Mouse (Mus musculus) heart, postnatal 25 days (tissue): ENCODE measurements around the gene Pigyl. TPM values are rescaled to one million over a fixed set of nuclear protein-coding genes. Genes with fewer than 3 reads are reported as not detected.

Experiments used
- DNase-seq: peaks from one replicate; pipeline ENCODE4 v3.0.0; 2022; ENCODE audit warnings: low spot score
- intact Hi-C: fragments of 180-260 bp; cut with DNase I; formaldehyde crosslinking; loops from one replicate; pipeline ENCODE4 v1.15.1; 2025
- total RNA-seq, 2 experiments: library from RNA; stranded (reverse); gene quantifications; 2 replicates each; pipeline ENCODE4 v1.2.3; 2021

The Pigyl gene
- 10 to 100 TPM; 50.3 to 52.6 TPM for total RNA-seq

GRCm38 (mm10) chr9:22156497-22157245, at the start of gene Pigyl:
Gene Pigyl (plus strand): TSS chr9:22156846.
- intact Hi-C loops = loop anchor here (5.0 kb wide), 2 partner anchors 71 to 256 kb away; partner anchors contain the start of genes 9530077C05Rik and Zfp809
- DNase-seq = peak; percentile 97

DNA sequence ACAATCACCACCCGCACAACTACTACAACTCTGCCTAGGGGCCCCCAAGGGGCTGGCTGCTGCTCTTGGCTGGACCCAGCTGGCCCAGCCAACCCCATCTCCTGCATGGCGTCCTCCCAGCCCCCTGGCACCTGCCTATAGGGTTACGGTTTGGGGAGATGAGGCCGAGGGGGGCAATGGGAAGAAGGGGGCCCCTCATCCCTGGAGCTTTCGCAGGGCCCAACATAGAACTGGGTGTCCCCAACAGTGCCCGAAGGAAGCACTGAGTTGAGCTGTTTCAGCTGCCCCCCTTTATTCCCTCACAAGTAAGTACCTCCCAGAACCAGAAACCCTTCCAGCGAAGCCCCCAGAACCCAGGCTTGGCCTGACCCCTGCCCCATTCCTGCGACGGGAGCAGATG, 48.5 kb upstream of the Pigyl start:
- intact Hi-C loops = no loop called here

GRCm38 (mm10) chr9:22115635-22116034, 41.0 kb upstream of the Pigyl start:
- DNase-seq = no peak
- intact Hi-C loops = no loop called here

More for the DNA sequence above, 48.5 kb upstream of the Pigyl start:
- DNase-seq = no peak

DNA sequence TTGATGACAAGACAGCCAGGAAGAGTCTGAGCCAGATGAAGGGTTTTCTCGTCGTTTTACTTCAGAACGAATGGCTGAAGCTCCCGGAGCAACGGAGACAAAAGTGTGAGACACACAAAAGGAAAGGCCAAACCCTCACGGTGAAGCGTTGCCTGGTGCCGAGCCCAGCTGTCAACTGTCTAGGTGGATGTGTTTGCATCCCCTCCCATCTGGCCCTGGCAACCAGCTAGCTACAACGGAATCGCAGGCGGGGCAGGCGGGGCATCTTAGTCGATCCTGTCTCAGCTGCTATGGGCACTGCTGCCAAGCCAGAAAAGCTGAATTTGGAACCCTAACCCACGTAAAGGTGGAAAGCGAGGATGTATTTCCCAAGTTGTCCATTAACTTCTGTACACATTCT, 40.6 kb upstream of the Pigyl start:
- DNase-seq = no peak
- intact Hi-C loops = no loop called here

- intact Hi-C loops = no loop called here
- DNase-seq = peak; percentile 85
These were observed 39.8 kb upstream of the Pigyl start, which contains the start of gene Elof1 for GRCm38 (mm10) chr9:22116740-22117426. Gene Elof1 (minus strand): TSS chr9:22117172.

DNA sequence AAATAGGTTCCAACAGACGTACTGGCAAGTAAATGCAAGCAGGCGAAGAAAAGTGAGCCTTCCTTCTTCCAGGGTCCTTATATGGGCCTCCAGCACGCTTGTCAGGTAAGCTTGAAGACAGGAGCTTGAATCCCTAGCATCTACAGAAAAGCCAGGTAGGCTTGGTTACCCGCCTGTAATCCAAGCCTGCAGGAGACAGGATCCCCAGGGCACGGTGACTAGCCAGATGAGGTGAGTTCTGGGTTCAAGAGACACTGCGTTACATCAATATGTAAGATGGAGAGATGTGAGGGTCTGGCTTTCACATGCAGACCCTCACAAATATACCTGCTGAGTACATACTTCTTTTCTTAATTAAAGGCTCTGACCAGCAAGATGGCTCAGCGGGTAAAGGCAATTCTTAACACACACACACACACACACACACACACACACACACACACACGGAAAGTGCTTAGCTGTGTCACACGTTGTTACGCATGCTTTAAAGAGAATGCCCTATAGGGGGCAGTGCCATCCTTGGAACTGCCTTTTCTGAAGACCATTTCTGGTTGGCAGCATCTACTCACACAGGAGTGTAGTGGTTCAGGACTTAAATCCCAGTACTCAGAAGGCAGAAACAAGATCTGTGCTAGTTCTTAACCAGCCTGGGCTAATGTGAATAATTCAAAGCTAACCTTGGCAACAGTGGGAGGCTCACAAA, 38.7 kb upstream of the Pigyl start:
- DNase-seq = no peak
- intact Hi-C loops = no loop called here

GRCm38 (mm10) chr9:22119543-22119942, 37.1 kb upstream of the Pigyl start:
- intact Hi-C loops = no loop called here
- DNase-seq = no peak

DNA sequence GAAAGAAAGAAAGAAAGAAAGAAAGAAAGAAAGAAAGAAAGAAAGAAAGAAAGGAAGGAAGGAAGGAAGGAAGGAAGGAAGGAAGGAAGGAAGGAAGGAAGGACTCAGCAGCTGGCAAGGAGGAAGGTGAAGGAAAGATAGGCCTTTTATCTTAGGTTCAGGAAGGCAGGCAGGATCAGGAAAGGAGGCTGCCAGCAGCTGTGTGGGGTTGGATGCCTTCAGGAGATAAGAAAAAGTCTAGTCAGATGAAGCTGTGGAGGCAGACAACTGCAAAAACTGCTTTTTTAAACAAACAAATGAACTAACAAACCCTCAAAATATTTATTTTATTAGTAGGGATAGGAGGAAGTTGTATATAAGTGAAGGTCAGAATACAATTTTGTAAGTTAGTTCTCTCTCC, 35.1 kb upstream of the Pigyl start:
- intact Hi-C loops = no loop called here
- no peak for DNase-seq

- DNase-seq = no peak
- intact Hi-C loops = no loop called here
These were observed 34.6 kb upstream of the Pigyl start for GRCm38 (mm10) chr9:22122005-22122404.

DNA sequence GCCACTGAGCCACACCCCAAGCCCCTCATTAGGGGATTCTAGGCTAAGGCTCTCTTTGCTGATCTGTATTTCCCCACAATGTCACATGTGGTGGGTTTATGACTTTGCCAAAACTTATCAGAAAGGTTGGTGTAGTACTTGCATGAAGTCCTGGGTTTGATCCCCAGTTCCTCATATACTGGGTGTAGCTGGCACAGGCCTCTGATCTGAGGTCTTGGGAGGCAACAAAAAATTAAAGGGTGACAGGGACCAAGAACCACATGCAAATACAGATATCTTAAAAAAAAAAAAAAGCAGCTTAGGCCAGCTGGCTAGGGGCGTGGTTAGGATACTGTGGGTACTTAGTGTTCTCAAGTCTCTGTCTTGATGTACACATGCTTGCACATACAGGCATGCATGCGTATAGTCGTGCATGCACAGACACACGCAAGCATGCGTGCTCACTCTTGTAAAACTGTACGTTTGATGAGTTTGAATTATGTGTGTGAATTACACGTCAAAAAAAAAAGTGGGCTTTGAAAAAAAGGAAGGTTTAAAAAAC, 33.5 kb upstream of the Pigyl start:
- intact Hi-C loops = no loop called here
- DNase-seq = no peak

- no peak for DNase-seq
- intact Hi-C loops = no loop called here
These were observed 32.5 kb upstream of the Pigyl start for GRCm38 (mm10) chr9:22124169-22124568.

DNA sequence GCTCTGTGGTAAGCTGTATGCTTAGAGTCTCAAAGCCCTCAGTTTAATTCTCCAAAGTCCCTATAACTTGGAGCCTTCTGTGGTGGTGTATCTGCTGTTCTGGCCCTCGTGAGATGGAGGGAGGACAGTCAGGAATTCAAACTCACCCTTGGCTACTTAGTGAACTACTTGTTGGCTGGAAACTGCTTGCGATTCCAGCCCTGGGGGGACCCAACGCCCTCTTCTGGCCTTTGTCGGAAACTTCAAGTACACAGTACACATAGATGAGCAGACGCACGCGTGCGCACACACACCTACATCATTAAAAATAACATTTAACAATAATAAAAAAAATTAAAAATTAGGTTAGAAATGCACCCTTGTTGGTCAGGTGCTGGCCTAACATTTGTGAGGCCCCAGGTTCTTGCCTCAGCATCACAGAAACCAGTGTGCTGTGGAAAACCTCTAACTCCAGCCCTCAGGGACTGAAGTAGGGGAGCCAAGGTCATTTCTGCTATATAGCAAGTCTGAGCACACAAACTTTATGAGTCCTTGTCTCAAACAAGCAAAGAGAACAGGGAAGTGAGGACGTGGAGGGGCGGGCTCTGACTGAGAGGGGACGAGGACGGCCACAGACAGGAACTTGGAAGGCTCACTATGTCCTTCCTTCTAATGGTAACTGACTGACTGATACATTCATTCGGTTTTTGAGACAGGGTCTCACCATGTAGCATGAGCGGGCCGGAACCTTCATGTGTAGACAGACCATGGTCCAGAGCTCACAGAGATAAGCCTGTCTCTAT, 31.2 kb upstream of the Pigyl start:
- DNase-seq = no peak

DNA sequence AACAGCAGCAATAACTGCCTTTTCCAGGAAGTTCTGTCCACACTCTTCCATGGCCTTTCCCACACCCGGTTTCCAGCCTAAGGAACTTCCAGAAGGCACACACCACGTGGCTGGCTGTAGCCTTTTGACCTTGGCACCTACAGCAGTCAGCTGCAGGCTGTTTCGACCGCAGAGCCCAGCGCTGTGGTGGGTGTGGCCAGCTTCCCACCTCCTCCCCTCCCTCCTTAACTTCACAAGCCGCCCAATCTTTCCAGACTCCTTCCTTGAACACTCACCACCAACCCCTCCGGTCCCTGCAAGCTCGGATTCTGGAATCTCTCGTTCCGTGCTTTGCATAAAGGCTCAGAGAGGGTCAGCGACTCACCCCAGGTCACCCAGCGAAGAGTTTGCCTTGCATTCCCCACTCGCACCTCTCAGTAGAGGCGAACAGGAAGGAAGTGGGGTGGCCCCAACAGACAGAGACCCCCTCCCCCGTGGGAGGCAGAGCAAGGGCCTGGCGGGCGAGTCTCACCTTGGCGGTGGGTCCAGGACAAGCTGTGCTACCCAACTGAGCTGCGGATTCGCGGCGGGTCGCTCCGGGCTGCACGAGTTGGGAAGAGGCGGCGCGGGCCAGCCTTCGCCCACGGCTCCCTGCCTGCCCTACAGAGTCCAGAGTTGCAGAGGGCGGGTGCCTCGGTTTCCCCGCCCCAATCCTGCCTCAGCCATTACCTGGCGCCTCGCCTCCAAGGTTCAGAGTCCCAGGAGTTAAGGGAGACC, 25.2 kb upstream of the Pigyl start:
- intact Hi-C loops = no loop called here
- DNase-seq = no peak

More for the DNA sequence above, 31.2 kb upstream of the Pigyl start:
- intact Hi-C loops = no loop called here

DNA sequence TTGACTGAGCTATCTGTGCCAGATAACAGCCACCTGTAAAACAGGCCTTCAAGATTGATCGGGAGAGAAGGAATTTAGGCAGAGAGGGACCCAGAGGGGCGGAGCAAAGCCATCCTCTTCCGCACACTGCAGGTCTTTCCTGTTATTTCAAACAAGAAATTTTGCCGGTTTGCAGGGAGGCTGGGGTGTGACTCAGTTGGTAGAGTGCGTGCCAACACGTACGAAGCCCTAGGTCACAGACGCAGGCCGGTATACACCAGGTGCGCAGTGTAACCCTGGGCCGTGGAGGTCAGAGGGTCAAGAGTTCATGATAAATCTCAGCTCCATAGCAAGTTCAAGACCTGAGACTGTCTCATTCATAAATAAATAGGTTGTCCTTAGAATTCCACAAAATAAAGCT, 24.4 kb upstream of the Pigyl start:
- intact Hi-C loops = no loop called here
- no peak for DNase-seq

- intact Hi-C loops = no loop called here
- DNase-seq = no peak
These were observed 22.3 kb upstream of the Pigyl start for GRCm38 (mm10) chr9:22134246-22134890.

GRCm38 (mm10) chr9:22134988-22135643, 21.5 kb upstream of the Pigyl start:
- DNase-seq = no peak
- intact Hi-C loops = no loop called here

DNA sequence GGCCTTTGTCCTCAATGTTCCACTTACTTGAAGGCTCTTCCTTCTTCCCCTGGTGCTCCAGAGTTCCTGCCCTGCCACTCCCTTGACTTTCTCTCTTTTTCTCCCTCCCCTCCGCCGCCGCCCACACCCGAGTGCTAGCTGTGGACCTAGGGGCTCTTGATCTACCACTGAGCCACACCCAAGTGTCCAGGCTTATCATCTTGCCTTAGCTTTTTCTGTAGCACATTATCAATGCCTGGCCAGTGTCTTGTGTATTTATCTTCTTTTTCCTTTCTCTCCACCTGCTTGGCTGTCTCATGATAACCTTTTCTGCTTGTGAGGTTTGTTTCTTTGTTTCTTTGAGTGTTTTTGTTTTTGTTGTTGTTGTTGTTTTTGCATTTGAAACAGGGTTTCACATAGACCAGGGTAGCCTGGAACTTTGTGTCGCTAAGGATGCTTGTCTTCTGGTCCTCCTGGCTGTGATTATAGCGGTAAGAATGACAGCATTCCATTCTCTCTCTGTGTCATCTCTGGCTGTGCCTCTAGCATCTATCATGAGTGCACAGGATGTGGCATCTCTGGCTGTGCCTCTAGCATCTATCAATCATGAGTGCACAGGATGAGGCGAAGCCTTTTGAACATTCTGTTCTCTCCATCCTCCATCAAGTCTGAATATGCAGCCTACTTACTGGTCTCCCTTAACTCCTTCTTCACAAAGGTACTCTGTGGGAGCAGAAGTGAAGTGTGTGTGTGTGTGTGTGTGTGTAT, 20.8 kb upstream of the Pigyl start, which contains the start of gene Acp5:
Gene Acp5 (minus strand): TSS at position 68 of the 747 bp plus-strand sequence.
- DNase-seq = no peak
- intact Hi-C loops = no loop called here
